Mouse (Mus musculus): ENCODE data around the gene Npw. TPM values are rescaled to one million over a fixed set of nuclear protein-coding genes. Genes with fewer than 3 reads are reported as not detected.
A peak's percentile ranks its signal among the peaks of the same experiment; 100 is the strongest.

Gene Npw
- not detected in 2 replicates for total RNA-seq (2017)

DNA sequence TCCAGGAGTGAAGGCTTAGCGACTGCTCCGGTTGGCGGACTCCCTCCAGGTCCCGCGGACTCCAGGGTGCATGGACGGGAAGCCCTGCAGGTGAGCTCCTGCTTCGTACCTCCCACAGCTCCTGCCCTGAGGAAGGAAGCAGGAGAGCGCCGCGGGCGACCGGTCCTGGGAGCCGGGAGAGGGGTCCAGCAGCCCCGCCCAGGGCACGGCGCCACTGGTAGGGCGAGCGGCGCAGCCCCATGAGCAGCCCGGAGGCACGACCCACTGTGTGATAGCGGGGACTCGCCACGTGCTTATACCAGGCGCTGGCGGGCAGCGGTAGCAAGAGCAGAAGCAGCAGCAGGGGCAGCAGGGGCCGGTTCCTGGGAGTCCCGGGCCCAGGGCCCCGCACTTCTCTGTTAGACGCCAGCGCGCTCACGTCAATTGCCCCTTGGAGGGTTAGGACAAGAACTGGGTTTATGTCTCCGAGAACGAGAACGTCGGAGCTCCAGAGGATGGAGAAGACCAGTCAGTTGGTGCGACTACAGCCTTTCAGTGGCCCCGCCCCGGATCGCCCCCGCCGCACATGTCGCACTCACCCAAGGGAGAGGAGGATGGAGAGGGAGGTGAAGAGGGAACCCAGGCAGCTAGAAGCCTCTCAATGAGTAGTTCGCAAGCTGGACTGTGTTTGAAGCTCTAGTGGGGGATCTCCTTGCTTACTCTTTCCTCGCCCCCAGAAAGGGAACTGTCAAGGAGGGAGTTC, at the start of gene Npw:
Npw (minus strand) TSS at position 441 of the 742 bp plus-strand sequence.
- peak; percentile 46 to 59; a peak in 2 of 4 replicates for ATAC-seq (replicated peaks in 1 of 2; ENCODE audit: insufficient read depth in 1 of 2, low FRiP score in 2 of 2, low TSS enrichment in 1 of 2, low read depth in 1 of 2, poor library complexity in 2 of 2, severe bottlenecking in 2 of 2)

DNA sequence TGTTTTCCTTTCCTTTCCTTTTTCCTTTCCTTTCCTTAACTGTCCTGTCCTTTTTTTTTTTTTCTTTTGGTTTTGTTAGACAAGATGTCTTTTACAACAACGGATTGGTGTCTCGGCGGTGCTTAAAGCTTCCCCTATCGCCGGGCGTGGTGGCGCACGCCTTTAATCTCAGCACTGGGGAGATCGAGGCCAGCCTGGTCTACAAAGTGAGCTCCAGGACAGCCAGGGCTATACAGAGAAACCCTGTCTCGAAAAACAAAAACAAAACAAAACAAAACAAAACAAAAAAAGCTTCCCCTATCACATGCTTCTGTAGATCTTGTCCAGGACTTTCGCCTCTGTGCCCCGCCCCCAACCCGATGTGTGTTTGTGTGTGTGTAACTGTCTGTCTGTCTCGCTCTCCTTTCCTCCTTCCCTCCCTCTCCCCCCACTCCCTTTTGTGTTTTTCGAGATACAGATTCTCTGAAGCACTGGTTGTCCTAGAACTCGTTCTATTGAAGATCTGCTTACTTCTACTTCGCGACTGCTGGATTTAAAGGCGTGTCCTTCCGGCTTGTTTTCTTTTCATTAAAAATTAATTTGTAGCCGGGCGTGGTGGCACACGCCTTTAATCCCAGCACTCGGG, 49.7 kb upstream of the Npw start:
- ATAC-seq (replicated peaks in 1 of 2; ENCODE audit: insufficient read depth in 1 of 2, low FRiP score in 2 of 2, low TSS enrichment in 1 of 2, low read depth in 1 of 2, poor library complexity in 2 of 2, severe bottlenecking in 2 of 2) = peak in 1 of 2 experiments; percentile 35; a peak in 2 of 4 replicates

DNA sequence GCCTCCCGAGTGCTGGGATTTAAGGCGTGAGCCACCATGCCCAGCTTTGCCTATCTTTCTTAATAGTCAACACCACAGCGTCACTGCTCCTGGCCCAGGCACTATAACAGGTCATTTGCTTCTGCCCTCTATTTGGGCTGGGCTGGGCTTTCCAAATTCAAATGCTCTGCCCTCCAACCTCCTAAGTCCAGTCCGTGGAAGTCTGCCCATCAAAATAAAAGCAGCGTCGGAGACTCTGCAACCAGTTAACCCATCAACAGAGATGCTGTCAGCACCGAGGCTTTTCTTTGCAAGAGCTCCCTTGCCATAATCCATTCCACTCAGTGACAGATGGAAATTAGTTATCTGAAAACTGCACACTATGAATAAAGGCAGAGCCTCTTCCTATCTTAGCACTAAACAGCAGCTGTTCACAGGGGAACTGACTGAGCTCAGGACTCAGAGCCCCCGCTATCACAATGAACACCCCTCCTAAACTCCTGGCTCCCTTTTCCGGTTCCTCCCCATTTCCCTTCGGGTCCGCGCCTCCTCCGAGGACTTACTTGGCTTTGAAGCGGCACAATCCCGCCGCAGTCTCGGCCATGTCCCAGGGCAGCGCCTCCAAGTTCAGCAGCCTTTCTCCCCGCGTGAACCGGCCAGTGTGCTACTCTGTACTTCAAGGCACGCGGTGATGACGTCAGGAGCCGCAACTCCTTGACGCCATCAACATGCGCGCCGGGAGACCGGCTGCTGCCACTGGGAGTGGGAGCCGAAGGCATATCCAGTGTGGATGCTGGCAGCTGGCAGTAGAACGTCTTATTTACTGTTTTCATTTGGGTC, 48.9 kb upstream of the Npw start, which contains the start of gene Tbl3:
Tbl3 (minus strand) TSS at position 679 of the 819 bp plus-strand sequence.
- peak; percentile 90 to 95 for ATAC-seq (replicated peaks in 1 of 2; ENCODE audit: insufficient read depth in 1 of 2, low FRiP score in 2 of 2, low TSS enrichment in 1 of 2, low read depth in 1 of 2, poor library complexity in 2 of 2, severe bottlenecking in 2 of 2)

DNA sequence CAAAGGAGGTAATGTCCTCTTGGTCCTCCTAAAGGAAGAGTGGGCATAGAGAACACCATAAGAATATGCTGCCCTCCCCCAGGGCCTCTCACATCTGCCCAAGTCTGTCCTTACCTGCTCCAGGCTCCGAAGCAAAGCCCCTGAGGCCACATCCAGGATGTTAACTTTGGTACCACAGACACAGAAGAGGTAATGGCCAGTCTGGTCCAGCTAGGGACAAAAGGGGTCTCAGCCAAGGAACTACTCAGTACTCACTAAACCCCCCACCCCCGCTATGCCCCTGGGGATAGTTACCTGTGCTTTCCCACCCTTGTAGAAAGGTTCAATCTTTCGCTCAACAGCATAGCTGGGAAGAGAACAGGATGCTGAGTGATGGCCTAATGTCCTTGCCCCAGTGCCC, 47.6 kb upstream of the Npw start:
- no peak for ATAC-seq (replicated peaks in 1 of 2; ENCODE audit: insufficient read depth in 1 of 2, low FRiP score in 2 of 2, low TSS enrichment in 1 of 2, low read depth in 1 of 2, poor library complexity in 2 of 2, severe bottlenecking in 2 of 2)

DNA sequence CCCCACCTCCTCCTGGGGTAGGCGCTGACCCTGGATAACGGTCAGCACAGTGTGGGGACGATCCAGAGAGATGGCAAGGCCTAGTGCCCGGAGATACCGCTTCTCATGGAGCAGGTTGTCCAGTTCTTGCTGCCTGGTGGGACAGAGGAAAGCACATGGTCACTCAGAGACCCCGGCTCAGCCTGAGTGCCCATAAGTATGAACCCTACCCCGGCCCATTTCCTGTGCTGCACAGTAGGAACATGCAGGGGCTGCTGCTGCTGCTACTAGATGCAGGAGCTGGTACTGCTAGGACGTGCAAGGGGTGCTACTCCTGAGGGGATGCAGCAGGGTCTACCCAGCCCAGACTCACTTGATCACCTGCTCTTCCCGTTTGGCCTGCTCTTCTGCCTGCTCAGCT, 43.0 kb upstream of the Npw start:
- ATAC-seq (replicated peaks in 1 of 2; ENCODE audit: insufficient read depth in 1 of 2, low FRiP score in 2 of 2, low TSS enrichment in 1 of 2, low read depth in 1 of 2, poor library complexity in 2 of 2, severe bottlenecking in 2 of 2) = no peak

DNA sequence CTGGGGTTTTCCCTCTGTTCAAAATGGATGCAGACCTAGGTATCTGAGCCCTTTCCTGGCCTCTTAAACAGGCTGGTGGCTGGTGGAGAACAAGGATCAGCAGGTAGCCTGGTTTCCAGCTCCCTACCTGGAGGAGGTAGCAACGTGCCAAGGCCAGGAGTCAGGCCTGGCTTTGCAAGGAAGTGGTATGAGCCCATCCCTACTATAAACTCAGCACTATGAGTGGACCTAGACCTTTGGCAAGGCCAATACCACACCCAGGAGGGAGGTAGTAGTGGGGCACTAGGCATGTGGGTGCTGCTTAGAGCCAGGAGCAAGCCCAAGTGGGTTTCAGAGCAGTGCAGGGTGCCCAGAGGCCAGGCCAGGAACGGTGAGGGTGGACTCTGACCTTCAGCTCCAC, 41.2 kb upstream of the Npw start:
- ATAC-seq (replicated peaks in 1 of 2; ENCODE audit: insufficient read depth in 1 of 2, low FRiP score in 2 of 2, low TSS enrichment in 1 of 2, low read depth in 1 of 2, poor library complexity in 2 of 2, severe bottlenecking in 2 of 2) = no peak

DNA sequence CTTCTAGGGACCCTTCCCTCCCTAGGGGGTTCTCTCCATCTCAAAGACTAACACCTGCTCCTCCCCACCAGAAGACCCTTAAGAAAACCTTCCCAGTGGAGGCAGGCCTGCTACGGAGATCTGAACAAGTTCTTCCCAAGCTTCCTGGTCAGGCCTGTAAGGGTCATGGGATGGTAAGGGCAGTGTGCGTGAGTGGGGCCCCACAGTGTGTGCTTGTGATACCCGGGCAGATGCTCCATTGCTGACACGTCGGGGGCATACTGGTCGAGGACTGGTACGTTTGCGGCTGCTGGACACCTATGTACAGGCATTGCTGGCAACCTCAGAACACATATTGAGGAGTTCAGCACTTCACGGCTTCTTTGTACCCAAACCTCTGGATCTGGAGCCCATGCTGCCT, 40.5 kb upstream of the Npw start:
- ATAC-seq (replicated peaks in 1 of 2; ENCODE audit: insufficient read depth in 1 of 2, low FRiP score in 2 of 2, low TSS enrichment in 1 of 2, low read depth in 1 of 2, poor library complexity in 2 of 2, severe bottlenecking in 2 of 2) = no peak

DNA sequence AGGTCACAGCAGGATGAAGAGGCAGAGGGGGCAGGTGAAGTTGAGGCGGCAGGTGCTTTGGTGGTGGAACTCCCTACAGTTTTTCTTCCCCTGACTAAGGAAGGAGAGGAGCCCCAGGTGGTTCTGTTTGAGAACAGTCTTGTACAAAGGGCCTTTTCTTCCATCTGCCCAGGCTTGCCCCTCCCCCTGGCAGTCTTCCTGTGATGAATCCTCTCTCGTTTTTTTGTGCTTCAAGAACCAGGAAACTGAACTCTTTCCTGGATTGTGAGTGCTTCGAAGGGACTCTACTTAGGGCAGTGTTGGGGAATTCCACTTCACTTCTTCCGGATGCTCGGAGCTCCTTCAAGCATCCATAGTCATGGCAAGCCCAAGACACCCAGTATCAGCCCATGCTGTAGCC, 39.7 kb upstream of the Npw start:
- no peak for ATAC-seq (replicated peaks in 1 of 2; ENCODE audit: insufficient read depth in 1 of 2, low FRiP score in 2 of 2, low TSS enrichment in 1 of 2, low read depth in 1 of 2, poor library complexity in 2 of 2, severe bottlenecking in 2 of 2)

DNA sequence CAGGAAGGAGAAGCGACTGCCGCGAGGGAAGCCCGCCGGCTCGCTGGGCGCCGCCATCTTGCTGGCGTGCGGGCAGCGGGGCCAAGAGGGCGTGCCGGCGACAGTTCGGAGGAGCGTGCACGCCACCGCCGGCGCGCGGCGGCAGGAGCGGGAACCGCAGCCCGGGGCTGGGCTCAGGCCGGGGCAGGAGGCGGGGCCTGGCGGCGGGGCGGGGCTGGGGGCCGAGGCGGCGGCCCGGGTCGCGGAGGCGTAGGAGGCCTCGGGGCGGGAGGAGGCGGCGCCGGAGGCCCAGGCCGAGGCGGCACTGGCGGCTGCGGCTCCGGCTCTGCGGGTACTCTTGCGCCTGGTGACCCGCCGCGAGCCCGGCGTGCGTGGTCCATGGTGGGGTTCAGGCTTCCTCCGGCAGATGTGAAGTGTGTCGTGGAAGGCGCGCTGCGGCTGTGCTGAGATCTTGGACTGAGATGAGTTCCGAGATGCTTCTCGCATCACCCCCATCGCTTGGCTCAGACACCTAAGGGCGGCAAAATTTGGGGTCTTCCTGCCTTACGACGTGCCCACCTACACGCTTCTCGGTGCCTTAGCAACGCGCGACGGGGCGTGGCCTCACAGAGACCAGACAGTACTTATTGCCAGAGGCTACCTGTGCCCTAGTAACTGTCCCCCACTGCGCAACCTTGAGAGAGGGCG, 37.9 kb upstream of the Npw start, which contains the start of the genes Gfer and Noxo1:
Gfer (minus strand) TSS at position 146 of the 687 bp plus-strand sequence.
Noxo1 (plus strand) TSS at position 224 of the 687 bp plus-strand sequence.
- ATAC-seq (replicated peaks in 1 of 2; ENCODE audit: insufficient read depth in 1 of 2, low FRiP score in 2 of 2, low TSS enrichment in 1 of 2, low read depth in 1 of 2, poor library complexity in 2 of 2, severe bottlenecking in 2 of 2) = peak; percentile 42 to 67

DNA sequence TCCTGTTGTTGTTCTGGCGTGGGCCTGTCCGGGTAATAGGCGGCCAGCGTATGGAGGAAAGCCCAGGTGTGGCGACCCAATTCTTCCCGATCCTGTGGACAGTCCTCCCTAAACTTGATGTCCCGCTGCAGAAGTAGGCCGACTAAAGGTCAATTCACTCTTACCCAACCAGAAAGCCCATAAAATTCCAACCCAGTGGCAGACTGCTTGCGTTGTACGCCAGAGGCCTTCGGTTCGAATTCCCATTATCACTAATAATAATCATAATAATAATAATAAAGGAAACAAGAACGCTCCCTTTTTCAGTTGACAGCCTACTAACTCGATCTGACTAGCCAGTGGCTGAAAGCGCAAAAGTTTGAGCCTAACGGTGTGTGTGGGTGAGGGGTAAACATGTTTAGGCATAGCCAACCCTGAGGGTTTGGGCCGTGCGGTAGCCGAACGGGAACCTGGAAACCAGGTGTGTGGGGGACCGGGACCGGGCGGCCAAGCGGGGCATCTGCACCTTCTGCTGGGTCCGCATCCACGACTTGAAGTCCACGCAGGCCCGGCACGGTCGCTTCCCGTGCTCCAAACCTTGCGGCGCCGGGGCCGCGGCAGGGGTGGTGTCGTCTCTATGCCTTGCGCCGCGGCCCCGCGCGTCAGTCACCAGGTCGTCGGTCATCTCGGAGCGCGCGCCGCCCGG, 37.2 kb upstream of the Npw start:
- 0 out of 4 replicates have a peak, but pooled peaks of 1 of the 2 experiments have one; percentile 6 for ATAC-seq (replicated peaks in 1 of 2; ENCODE audit: insufficient read depth in 1 of 2, low FRiP score in 2 of 2, low TSS enrichment in 1 of 2, low read depth in 1 of 2, poor library complexity in 2 of 2, severe bottlenecking in 2 of 2)

DNA sequence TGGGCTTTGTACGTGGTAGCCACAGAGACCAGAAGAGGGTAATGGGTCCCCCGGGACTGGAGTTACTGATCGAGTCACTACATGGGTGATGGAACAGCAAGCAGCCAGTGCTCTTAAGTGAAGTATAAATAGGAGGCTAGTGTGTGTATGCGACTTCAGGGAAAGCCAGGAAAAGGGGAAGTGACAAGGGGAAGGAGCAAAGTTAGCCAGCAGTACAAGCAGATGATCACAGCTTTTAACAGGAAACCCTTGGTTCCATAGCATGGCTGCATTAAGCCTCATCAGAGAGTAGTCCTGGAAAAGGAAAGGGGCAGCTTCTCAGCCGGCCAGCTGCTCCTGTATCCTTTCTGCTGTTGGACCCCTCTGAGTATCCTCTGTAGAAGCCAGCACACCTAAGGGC, 34.1 kb upstream of the Npw start:
- no peak for ATAC-seq (replicated peaks in 1 of 2; ENCODE audit: insufficient read depth in 1 of 2, low FRiP score in 2 of 2, low TSS enrichment in 1 of 2, low read depth in 1 of 2, poor library complexity in 2 of 2, severe bottlenecking in 2 of 2)

DNA sequence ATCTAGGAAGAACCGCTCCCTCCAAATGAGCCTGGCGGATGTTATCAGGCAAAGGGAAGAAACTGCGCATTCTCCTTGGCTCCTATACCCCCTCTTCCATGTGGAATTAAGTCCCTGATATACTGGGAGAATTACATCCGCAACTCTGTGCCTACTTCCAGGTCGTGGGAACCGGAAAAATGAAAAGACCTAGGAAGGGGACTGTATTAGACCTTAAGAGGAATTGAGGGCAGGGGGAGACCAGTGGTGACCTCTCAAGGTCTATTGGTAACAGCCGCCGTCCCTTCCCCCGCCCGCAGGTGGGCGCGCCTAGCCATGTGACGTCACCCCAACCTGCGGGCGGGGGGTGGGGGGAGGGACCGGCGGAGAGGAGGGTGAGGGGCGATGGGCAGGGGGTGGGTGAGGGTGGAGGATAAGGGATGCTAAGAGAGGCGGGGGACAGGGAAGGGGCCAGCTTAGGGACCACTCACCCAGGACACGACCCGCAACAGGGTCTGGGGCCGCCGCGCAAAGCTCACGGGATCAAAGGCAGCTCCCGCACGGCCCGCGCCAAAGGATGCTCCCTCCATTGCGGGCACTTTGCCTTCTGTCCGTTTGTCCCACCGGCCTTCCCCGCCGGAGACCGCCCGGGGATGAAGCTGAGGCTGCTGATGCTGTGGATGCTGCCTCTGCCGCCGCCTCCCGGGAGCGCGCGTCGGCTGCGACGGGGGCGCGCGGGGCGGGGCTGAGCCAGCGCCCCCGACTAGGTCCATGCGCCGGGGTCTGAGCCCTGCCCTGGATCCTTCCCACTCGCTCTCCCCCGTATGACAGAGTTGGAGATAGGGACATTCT, 31.2 kb upstream of the Npw start, which contains the start of gene Syngr3:
Syngr3 (minus strand) TSS at position 705 of the 831 bp plus-strand sequence.
- ATAC-seq (replicated peaks in 1 of 2; ENCODE audit: insufficient read depth in 1 of 2, low FRiP score in 2 of 2, low TSS enrichment in 1 of 2, low read depth in 1 of 2, poor library complexity in 2 of 2, severe bottlenecking in 2 of 2) = no peak

DNA sequence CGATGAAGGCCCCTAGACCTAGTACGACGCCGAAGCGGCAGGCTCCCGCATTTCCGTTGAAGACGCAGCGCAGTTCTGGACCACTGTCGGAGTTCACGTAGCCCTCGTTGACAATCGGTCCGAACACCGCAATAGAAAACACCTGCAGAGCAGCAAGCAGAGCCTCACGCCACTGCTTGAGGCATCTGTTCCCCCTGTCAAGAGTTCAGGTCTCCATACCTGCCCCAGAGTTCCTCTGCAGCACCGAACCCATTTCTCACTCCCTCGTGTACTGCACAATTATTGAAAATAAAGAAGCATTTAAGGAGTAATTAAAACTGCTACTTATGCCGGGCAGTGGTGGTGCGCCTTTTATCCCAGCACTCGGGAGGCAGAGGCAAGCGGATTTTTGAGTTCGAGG, 29.3 kb upstream of the Npw start:
- ATAC-seq (replicated peaks in 1 of 2; ENCODE audit: insufficient read depth in 1 of 2, low FRiP score in 2 of 2, low TSS enrichment in 1 of 2, low read depth in 1 of 2, poor library complexity in 2 of 2, severe bottlenecking in 2 of 2) = no peak

DNA sequence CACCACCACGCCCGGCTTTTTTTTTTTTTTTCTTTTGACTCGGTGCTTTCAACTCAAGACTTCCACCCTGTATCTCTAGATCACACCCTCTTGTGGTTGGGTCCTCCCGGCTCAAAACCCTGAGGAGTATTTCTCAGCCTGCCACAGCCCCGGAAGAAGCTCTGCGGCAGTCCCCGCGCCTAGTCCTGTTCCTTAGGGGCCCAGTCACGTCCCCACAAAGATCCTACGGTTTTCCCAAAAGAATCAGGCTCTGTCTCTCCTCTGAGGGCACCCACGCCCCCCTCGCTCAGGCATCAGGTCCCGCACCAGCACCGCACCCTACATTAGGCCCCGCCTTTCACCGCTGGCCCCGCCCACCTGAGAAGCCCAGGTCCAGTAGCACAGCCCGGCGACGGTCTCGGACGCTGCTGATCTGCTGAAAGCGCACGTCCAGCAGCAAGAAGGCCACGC, 28.9 kb upstream of the Npw start:
- ATAC-seq (replicated peaks in 1 of 2; ENCODE audit: insufficient read depth in 1 of 2, low FRiP score in 2 of 2, low TSS enrichment in 1 of 2, low read depth in 1 of 2, poor library complexity in 2 of 2, severe bottlenecking in 2 of 2) = peak in 1 of 2 experiments; percentile 54; a peak in 2 of 4 replicates

DNA sequence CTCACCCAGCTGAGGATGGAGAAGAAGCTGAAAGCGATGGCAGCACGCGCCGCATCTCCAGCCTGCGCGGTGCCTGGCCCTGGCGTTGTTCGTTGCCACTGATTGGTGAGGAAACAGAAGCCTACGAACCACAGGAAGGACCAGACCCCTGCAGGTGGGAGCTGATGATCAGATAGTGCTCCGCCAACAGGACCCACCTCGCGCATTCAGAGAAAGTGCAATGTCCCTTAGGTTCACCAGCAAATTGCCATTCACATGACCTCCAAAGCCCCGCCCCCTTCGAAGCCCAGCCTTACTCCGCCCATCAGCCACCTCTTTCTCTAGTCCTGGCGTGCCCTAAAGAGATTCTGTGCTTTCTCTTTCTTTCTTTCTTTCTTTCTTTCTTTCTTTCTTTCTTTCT, 28.3 kb upstream of the Npw start:
- peak; percentile 56 to 75; a peak in 3 of 4 replicates for ATAC-seq (replicated peaks in 1 of 2; ENCODE audit: insufficient read depth in 1 of 2, low FRiP score in 2 of 2, low TSS enrichment in 1 of 2, low read depth in 1 of 2, poor library complexity in 2 of 2, severe bottlenecking in 2 of 2)

Measured in hematopoietic stem cell, adult 5-6 weeks (primary cell).